Mouse (Mus musculus): ENCODE results near the gene Syn3.

Syn3 gene

GRCm38 (mm10) chr10:86304583-86304982, 194.1 kb downstream of the Syn3 start:
- WGBS, result 44% methylated on average over 2 of the region's 2 CpGs

GRCm38 (mm10) chr10:86303495-86303876, 195.2 kb downstream of the Syn3 start:
- WGBS, result 55% methylated on average over 2 of the region's 2 CpGs

- WGBS, result 17% methylated on average over 8 of the region's 8 CpGs
These were observed 195.8 kb downstream of the Syn3 start for GRCm38 (mm10) chr10:86302761-86303494.

DNA sequence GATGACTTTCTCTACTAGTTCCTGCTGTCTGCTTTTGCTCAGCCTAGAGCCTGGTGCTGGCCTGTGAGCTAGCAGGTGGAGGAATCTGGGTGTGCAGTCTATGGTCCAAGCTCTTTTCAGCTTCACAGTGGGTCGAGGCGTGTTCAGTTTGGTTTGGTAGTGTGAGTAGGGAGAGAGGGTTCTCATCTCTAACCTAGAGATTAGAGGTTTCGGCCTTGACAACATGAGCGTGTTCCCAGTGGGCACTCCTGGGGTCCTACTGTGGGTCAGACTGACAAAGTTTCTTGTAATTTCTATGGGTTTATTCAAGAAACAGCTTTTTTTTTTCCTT, 196.4 kb downstream of the Syn3 start:
- WGBS, result 62% methylated on average over 4 of the region's 4 CpGs

- 45% methylated on average over 4 of the region's 4 CpGs for WGBS
These were observed 196.9 kb downstream of the Syn3 start for GRCm38 (mm10) chr10:86301593-86302317.

- WGBS, result 6% methylated on average over 9 of the region's 10 CpGs
These were observed 197.6 kb downstream of the Syn3 start for GRCm38 (mm10) chr10:86301117-86301490.

DNA sequence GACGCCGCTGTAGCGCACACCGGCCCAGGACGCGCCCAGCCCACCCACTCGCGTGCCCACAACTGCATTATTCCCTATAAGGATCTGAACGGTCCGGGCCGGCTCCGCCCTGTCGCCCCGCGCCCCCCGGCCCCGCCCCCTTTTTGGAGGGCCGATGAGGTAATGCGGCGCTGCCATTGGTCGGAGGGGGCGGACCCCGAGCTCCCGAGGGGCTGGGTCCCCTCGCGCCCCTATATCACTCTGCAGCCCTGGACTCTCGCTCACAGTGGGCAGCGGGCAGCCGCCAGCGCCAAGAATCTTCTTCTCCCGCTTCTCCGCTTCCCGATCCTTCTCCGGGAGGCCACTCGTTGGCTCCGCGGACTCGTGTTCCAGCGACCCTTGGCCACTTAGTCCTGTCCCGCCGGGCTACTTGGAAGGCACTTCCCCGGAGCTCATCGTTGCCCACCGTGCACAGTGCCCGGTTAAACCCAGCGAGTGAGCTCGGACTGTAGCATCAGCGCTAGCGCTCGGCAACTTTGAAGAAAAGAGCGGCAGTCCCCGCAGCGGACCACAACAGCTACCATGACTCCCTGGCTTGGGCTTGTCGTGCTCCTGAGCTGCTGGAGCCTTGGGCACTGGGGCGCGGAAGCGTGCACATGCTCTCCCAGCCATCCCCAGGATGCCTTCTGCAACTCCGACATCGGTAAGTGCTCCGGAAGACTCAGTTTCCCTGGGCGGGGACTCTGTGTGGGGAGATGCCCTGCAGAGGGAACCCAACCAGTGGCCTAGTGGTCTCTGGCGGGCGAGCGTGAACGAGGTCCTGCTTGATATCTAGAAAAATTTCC, 198.2 kb downstream of the Syn3 start, which contains the start of gene Timp3:
Timp3 (plus strand) TSS at position 80 of the 824 bp plus-strand sequence.
- WGBS, result 3% methylated on average over 65 of the region's 65 CpGs

GRCm38 (mm10) chr10:86299795-86300194, 198.9 kb downstream of the Syn3 start:
- 70% methylated on average over 6 of the region's 6 CpGs for WGBS

GRCm38 (mm10) chr10:86298326-86298725, 200.4 kb downstream of the Syn3 start:
- WGBS, result 91% methylated on average over 6 of the region's 6 CpGs

DNA sequence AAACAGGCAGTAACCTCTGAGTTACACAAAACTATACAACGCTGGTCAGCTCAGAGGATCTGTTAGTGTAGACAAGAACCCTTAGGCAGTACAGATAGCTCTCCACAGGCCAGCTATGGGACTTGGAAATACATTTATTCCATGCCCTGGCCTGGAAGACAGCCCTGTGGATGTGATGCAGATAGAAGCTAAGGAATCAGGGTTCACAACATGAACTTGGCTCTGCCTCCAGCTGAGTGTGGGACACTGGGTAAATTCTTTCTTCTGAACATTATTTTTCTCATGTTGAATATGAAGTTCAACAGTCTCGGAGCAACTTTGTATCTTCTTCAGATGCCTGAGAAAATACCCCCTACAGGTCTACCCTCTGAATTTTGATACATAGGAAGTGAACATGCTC, 201.4 kb downstream of the Syn3 start:
- 97% methylated on average over 2 of the region's 2 CpGs for WGBS

DNA sequence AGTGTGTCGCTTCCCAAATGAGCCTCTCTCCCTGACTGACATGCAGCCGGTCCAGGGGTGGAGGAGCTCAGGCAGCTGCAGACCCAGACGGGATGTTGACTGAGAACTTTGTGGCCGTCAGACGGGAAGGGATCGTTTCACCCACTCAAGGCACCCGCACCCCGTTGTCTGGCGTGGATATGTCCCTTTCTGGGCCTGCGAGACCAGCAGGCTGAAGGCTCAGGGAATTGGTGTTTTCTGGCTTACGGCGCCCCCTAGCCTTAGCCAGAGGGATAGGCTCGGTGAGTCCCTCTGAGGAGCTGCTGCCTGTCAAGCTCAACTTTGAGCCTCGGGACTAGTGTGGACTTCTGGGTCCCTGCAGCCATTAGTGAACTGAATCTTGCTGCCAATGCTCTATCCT, 202.6 kb downstream of the Syn3 start:
- WGBS, result 6% methylated on average over 14 of the region's 14 CpGs

DNA sequence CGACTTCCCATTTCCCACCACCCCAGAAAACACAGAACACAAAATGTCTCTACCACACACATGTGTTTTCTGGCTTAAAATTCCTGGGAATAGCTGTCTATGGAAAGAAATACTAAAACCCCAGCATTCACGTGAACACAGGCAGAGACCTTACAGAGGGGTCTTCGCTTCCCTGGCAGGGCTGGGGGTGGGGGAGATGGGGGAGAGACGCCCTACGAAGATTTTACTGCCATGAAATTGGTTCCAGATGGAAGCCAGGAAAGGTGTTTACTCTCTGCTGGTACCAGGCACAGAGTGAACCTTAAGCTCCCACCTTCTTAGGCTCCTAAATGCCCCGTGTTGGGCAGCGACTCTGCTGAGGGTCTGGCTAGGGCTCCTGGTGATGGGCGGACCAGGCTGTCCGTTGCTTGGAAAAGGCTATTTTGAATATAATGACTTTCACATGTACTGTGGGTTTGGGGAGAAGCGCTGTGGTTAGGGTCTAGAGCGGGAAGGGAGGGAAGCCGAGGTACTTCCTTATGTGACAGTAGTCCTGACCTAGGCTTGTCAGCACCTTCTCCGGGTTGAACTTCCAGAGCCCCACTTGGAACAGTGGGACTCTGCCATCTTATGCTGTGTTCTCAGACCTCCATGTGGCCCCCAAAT, 203.1 kb downstream of the Syn3 start:
- 62% methylated on average over 13 of the region's 13 CpGs for WGBS

DNA sequence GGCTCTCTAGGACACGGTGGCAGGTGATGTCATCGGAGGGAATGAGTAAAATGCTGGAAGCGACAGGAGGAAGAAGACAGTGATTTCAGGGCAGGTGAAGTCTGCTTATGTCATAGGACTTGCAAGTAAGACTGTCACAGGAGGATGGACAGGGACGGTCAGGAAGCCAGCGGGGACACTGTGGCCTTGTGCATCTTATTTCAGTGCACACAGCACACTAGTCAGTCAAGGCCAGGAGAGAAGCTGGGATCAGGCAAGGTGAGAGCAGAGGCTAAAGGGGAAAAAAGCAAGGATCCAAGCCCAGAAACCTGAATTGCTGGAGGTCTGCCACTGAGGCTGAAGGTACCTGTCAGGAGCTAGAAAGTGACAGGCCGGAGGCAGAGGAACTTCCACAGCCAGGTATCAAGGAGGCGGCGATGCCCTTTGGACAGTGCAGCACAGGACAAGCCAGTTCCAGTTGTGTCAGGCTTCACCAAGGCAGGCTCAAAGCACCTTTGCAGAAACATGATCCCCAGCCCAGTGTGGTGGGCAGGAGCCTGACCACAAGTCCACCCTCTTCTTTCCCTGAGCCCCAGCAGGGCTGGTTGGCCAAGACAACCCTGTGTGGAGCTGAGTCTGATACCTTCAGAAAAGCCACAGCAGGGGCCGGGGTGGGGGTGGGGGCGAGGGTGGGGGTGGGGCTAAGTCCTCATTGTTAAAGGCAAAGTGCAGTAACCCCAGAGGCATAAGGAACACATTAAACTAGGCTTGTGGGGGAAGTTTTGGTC, 203.9 kb downstream of the Syn3 start:
- 83% methylated on average over 10 of the region's 10 CpGs for WGBS

DNA sequence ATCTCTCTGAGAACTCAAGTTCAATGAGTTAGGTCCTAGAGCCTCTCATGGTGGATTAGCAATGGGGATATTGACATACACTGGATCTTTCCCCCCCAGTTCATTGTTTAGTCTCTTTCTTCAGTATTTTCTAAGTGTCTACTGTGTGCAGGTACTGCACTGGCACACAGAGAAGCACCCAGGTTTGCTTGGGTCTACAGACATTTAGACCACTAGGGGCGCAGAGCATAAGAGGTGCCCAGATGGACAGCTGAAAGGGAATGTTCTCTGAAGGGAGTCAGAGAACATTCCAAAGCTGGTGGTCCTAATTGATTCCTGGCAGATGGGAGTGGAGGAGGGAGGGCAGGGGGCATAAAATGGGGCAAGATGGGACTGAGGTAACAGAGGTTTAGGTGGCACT, 204.8 kb downstream of the Syn3 start:
- WGBS, result 93% methylated on average over 1 of the region's 1 CpGs

DNA sequence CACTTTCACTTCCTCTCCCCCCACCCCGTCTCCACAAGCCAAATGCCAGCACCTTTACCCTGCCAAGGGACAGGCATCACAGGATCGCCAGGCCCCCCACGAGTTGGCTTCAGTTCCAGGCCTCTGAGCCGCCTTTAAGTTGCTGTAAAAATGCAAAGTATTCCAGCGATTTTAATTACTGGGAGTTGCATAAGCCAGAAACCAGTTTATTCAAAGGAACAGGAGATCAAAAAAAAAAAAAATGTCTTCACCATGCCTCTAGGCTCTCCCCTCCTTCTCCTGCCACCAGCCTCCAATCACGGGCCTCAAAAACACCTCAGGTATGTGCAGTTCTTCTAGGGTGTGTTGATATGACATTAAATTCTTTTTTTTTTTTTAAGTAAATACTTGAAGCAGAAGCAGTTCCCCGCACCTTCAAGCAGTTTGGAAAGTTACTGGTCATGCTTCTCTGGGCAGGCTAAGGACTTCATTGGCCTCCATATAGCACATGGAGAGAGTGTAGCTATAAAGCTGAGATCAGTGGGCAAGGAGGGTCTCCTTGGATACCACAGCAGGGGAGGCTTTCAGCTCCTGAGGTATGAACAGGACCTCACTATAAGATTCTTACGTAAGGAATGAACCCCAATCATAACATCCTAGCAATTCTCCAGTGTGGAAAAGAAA, 208.5 kb downstream of the Syn3 start:
- WGBS, result 63% methylated on average over 8 of the region's 8 CpGs

- 91% methylated on average over 7 of the region's 7 CpGs for WGBS
These were observed 212.2 kb downstream of the Syn3 start for GRCm38 (mm10) chr10:86286508-86286907.

GRCm38 (mm10) chr10:86281238-86281637, 217.5 kb downstream of the Syn3 start:
- WGBS, result 96% methylated on average over 8 of the region's 8 CpGs

GRCm38 (mm10) chr10:86279579-86280168, 219.0 kb downstream of the Syn3 start:
- 62% methylated on average over 7 of the region's 7 CpGs for WGBS

DNA sequence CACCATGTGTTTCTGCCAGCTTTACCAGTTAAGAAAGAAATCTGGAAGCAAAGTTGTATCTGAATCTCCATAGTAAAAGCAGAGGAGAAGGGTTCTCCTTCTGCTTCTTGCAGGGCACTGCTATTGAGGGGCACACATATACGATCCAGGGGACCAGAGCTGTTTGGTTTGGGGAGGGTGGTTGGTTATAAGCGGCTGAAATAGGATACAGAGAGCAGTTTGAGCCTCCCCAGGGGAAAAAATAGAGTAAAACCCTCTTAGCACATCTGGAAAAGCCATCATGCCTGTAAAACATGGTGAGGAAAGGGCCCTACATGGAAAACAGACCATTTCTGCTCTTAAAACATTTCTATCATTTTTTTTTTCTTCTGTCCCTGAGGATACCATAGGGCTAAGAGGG, 220.2 kb downstream of the Syn3 start:
- WGBS, result 93% methylated on average over 2 of the region's 2 CpGs

DNA sequence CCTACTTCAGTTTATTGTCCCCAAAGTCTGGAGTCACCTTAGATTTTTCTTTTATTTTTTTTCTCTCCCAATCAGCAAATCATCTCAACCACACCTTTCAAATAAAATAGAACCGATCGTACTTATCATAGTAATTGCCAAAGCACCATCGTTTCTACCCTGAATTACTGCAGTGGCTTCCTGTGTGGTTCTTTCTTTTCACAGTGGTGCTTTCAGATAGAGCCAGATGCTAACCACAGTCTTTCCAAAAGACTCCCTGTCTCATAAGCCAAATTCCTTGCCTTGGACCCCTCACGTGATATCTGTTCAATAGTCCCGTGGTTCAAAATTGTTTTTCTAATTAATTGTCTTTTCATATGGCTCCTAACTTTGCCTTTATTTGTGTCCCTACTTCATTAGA, 221.4 kb downstream of the Syn3 start:
- WGBS, result 82% methylated on average over 5 of the region's 5 CpGs
